Mouse (Mus musculus) heart, embryonic 13.5 days (tissue): ENCODE data around the gene Kctd19. TPM values are rescaled to one million over a fixed set of nuclear protein-coding genes. Genes with fewer than 3 reads are reported as not detected.

Experiments
- ATAC-seq: fragments of 200-750 bp; cut with Nextera tagmentation; 2 replicates; pipeline ENCODE4 v1.8.0; 2017; ENCODE audit warnings: moderate TSS enrichment; ENCODE audit not compliant: insufficient number of reproducible peaks, low FRiP score, low TSS enrichment; ENCODE audit errors: extremely low read depth
- H3K27ac ChIP-seq: fragments of 300-500 bp; sonication (generic); replicated peaks from 2 replicates; pipeline ENCODE4 v1.5.1; 2015; ENCODE audit warnings: moderate library complexity, mild to moderate bottlenecking, inconsistent platforms
- H3K27me3 ChIP-seq: fragments of 300-500 bp; sonication (generic); replicated peaks from 2 replicates; pipeline ENCODE4 v1.6.1; 2015; ENCODE audit warnings: mild to moderate bottlenecking, inconsistent platforms
- H3K36me3 ChIP-seq: fragments of 300-500 bp; sonication (generic); 2 replicates; pipeline ENCODE4 v1.6.1; 2015; ENCODE audit warnings: mild to moderate bottlenecking, inconsistent platforms
- H3K4me1 ChIP-seq: fragments of 300-500 bp; sonication (generic); 2 replicates; pipeline ENCODE4 v1.6.1; 2015; ENCODE audit warnings: inconsistent platforms
- H3K4me2 ChIP-seq: fragments of 300-500 bp; sonication (generic); 2 replicates; pipeline ENCODE4 v1.6.1; 2015; ENCODE audit warnings: inconsistent platforms, mild to moderate bottlenecking, moderate library complexity
- H3K4me3 ChIP-seq: fragments of 300-500 bp; sonication (generic); 2 replicates; pipeline ENCODE4 v1.5.1; 2015; ENCODE audit warnings: moderate library complexity, mild to moderate bottlenecking, inconsistent platforms
- H3K9ac ChIP-seq: fragments of 300-500 bp; sonication (generic); 2 replicates; pipeline ENCODE4 v1.6.1; 2015; ENCODE audit warnings: inconsistent platforms, mild to moderate bottlenecking, moderate library complexity
- H3K9me3 ChIP-seq: fragments of 300-500 bp; sonication (generic); 2 replicates; pipeline ENCODE4 v1.6.1; 2016; ENCODE audit warnings: inconsistent platforms
- WGBS: fragments of 180-500 bp; shearing (Covaris S2); methylation state at CpG from one replicate; pipeline ENCODE4 v1.1.7; 2015; ENCODE audit warnings: mixed read lengths; 5-methylcytosine and 5-hydroxymethylcytosine counted together
- polyA plus RNA-seq: library from polyadenylated mRNA; unstranded; fragments of >200 nt; fragmentation: Nextera tagmentation; extraction: Ambion mirVana; gene quantifications from 2 replicates; pipeline ENCODE4 v1.2.1, GENCODE M21; 2015

Gene Kctd19
- polyA plus RNA-seq, 1 experiment from 2014 or later: not detected

DNA sequence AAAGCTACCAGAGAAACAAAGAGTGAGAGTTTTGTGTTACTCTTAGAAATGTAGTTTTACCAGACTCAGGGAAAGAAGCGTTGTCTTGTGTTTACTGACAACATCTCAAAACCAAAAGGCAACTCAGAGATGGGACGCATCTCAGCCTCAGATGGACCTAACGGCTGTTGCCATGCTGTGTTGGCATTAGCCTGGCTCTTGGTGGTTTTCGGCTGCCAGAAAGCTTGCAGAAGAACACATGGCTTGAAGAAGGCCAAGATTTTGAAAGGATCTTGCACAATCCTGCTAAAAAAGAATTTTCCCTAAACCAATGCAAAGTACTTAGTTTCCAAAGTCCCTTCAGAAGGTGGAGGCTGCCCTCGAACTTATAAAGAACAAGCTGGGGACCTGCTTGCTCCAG, 29.4 kb upstream of the Kctd19 start:
- Histone ChIP-seq H3K27ac (no peak overlapping the region), H3K27me3 (peaks cover 13% of the 10 kb centered on the region), H3K4me2 (no peak overlapping the region), H3K9me3 (no peaks in the 10 kb centered on the region), H3K4me1 (peaks cover 12% of the 10 kb centered on the region), H3K36me3 (no peaks in the 10 kb centered on the region), H3K9ac (no peak overlapping the region), H3K4me3 (no peak overlapping the region)
- WGBS: 84% methylated on average over 5 of the region's 5 CpGs
- ATAC-seq: no peak

DNA sequence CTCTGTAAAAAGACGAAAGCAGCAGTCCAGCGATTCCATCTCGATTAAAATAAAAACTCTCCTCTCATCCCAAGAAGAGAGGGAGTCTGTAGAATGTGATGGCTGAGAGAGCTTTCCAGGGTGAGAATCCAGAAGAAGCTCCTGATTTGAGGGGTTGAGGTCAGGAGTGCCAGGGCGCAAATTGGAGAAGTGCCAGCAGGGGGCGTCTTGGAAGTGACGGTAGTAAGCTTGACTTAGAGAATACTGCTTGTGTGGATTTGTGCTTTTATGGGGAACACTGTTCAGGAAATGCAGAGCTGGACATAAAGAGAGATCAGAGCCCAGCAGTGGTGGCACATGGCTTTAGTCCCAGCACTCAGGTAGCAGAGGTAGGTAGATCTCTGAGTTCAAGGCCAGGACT, 28.1 kb upstream of the Kctd19 start:
- no peak overlapping the region for H3K4me2 ChIP-seq
- peaks cover 13% of the 10 kb centered on the region for H3K27me3 ChIP-seq
- H3K9me3 ChIP-seq: no peaks in the 10 kb centered on the region
- no peak overlapping the region for H3K9ac ChIP-seq
- peaks cover 20% of the 10 kb centered on the region for H3K4me1 ChIP-seq
- H3K27ac ChIP-seq: no peak overlapping the region
- ATAC-seq: no peak
- WGBS: 6% methylated on average over 6 of the region's 6 CpGs
- no peaks in the 10 kb centered on the region for H3K36me3 ChIP-seq
- H3K4me3 ChIP-seq: no peak overlapping the region

DNA sequence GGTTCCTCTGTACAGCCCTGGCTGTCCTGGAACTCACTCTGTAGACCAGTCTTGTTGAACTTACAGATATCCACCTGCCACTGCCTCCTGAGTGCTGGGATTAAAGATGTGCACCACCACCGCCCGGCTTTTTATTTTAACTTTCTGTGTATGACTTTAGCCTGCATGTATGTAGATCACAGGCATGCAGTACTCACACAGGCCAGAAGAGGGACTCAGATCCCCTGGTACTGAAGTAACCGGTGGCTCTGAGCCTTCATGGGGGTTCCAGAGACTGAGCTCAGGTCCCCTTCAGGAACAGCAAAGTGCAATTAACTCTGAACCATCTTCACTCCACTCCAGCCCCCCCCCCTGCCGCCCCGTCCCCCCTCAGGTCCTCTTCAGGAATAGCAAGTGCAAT, 25.6 kb upstream of the Kctd19 start:
- Histone ChIP-seq H3K4me2 (no peak overlapping the region), H3K27me3 (peaks cover 13% of the 10 kb centered on the region), H3K9ac (no peak overlapping the region), H3K36me3 (no peaks in the 10 kb centered on the region), H3K27ac (no peak overlapping the region), H3K9me3 (no peaks in the 10 kb centered on the region), H3K4me3 (no peak overlapping the region), H3K4me1 (peaks cover 10% of the 10 kb centered on the region)
- WGBS: 46% methylated on average over 5 of the region's 5 CpGs
- no peak for ATAC-seq

DNA sequence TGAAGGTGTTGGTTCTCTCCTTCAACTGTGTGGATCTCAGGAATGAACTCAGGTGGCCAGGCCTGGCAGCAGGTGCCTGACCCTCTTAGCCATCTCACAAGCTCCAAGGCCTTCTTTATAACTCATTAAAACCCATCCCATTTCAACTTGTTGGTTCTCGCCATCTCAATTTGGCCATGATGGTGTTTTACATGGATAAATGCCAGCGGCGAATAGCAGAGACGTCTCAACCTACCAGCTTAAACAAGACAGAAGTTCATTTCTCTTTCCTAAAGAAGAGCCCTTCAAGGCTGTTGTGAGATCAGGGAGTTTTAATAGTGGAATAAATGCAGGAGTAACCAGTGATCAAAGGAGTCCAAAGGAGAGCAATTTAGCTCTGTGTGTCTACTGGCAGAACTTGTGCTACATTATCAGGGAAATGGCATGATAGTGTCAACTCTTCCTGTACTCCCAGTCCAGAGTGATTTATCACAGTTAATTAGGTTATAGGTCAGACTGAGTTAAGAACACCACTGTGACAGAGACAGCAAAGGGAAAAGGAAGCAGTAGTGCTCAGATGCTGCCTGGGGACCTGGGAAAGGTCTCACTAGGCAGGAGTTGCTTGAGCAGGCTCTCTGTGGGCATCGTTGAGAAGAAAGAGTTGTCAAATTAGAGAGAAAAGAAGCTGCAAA, 23.9 kb upstream of the Kctd19 start:
- no peak overlapping the region; the same call in 1 of the 2 replicates for H3K27ac ChIP-seq
- 58% methylated on average over 5 of the region's 5 CpGs for WGBS
- H3K9ac ChIP-seq: no peak overlapping the region
- peaks cover 14% of the 10 kb centered on the region for H3K4me1 ChIP-seq
- no peaks in the 10 kb centered on the region for H3K9me3 ChIP-seq
- no peak for ATAC-seq
- H3K4me2 ChIP-seq: no peak overlapping the region
- H3K4me3 ChIP-seq: no peak overlapping the region
- H3K27me3 ChIP-seq: peaks cover 8% of the 10 kb centered on the region
- no peaks in the 10 kb centered on the region for H3K36me3 ChIP-seq

DNA sequence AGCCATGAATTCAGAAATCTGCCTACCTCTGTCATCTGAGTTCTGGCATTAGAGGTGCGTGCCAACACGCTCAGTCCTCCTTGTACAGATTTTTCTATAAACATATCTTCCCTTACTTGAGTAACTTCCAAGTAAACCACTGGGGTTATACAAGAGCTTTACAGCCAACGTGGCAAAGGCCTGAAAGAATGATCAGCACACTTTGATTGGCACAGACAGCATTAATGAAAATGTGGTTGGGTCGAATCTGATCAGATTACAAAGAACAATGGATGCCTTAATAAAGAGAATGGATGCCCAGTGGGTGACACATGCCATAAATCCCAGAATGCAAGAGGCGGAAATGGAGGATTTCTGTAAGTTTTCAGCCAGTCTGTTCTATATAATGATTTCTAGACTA, 22.9 kb upstream of the Kctd19 start:
- no peak overlapping the region for H3K27ac ChIP-seq
- 69% methylated on average over 5 of the region's 5 CpGs for WGBS
- H3K36me3 ChIP-seq: no peaks in the 10 kb centered on the region
- H3K9me3 ChIP-seq: no peaks in the 10 kb centered on the region
- H3K4me1 ChIP-seq: peaks cover 14% of the 10 kb centered on the region
- ATAC-seq: no peak
- no peak overlapping the region for H3K9ac ChIP-seq
- no peak overlapping the region for H3K4me3 ChIP-seq
- no peak overlapping the region for H3K4me2 ChIP-seq
- H3K27me3 ChIP-seq: peaks cover 4% of the 10 kb centered on the region; the same call in 1 of the 2 replicates

GRCm38 (mm10) chr8:105434136-105434535, 20.8 kb upstream of the Kctd19 start:
- H3K9ac ChIP-seq: no peak overlapping the region
- 69% methylated on average over 5 of the region's 5 CpGs for WGBS
- H3K36me3 ChIP-seq: no peaks in the 10 kb centered on the region
- H3K27me3 ChIP-seq: peaks cover 4% of the 10 kb centered on the region; the same call in 1 of the 2 replicates
- H3K9me3 ChIP-seq: no peaks in the 10 kb centered on the region
- no peak overlapping the region for H3K4me3 ChIP-seq
- peaks cover 14% of the 10 kb centered on the region for H3K4me1 ChIP-seq
- no peak overlapping the region for H3K4me2 ChIP-seq
- ATAC-seq: no peak
- H3K27ac ChIP-seq: no peak overlapping the region

- H3K36me3 ChIP-seq: no peaks in the 10 kb centered on the region
- WGBS: 50% methylated on average over 5 of the region's 5 CpGs
- ATAC-seq: no peak
- H3K4me1 ChIP-seq: peaks cover 14% of the 10 kb centered on the region
- no peaks in the 10 kb centered on the region for H3K9me3 ChIP-seq
- H3K4me2 ChIP-seq: no peak overlapping the region
- H3K9ac ChIP-seq: no peak overlapping the region; the same call in 1 of the 2 replicates
- no peak overlapping the region for H3K27ac ChIP-seq
- no peak overlapping the region for H3K4me3 ChIP-seq
- H3K27me3 ChIP-seq: peaks cover 4% of the 10 kb centered on the region; the same call in 1 of the 2 replicates
Observed at GRCm38 (mm10) chr8:105433511-105433910, 20.2 kb upstream of the Kctd19 start.

DNA sequence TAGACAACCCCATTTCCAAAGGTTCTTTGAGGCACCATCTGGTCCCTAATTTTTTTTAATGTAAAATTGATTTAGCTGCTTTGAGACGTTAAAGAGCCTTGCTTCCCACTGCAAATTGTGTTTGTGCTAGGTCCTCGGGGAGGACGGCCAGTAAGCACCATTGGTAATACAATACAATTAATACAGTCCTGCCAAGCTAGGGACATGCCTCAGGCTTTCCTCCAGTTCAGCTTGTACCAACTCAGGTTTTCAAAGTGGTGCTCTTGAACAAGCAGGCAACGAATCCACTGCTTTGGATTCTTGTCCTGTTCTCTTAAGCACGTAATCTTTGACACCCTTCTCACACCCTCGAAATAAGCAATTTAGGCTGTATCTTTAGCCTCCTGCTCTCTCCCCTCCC, 19.7 kb upstream of the Kctd19 start:
- Histone ChIP-seq H3K27me3 (peaks cover 4% of the 10 kb centered on the region; the same call in 1 of the 2 replicates), H3K4me3 (no peak overlapping the region), H3K36me3 (no peaks in the 10 kb centered on the region), H3K4me1 (peaks cover 14% of the 10 kb centered on the region), H3K27ac (no peak overlapping the region), H3K4me2 (no peak overlapping the region), H3K9me3 (no peaks in the 10 kb centered on the region), H3K9ac (no peak overlapping the region; the same call in 1 of the 2 replicates)
- no peak for ATAC-seq
- 62% methylated on average over 6 of the region's 6 CpGs for WGBS

DNA sequence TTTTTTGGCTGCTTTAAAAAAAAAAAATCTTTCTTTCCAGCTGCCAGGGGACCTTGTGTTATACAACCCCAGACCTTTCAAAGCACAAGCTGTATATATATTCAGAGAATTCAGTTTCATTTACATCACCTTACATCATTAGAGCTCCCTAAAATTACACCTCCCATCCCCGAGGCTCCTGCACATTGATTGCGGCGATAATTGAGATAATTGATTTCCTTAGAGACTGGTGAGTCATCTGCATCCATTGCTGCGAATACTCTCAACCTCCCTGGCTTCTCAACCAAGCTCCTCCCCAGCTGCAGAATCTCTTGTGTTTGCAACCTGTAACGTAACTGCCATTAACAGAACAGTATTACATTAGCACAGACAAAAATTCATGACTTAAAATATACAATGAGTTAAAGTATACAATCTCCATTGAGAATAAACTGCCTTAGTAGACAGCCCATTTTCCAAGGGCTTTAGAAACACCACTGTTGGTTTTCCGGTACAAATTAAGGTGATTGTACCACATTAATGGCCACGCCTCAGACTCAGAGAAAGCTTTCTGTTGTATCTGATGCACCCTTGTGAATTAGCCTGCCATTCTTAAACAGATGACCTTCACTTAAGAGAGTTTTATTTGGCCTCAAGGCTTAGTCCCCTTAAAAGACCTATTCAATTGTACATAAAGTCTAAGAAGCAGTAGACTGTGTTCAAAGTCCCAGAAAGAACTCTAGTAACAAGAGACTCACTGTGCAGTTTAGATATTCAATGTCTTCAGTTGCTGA, 18.6 kb upstream of the Kctd19 start:
- H3K4me1 ChIP-seq: peaks cover 5% of the 10 kb centered on the region
- no peaks in the 10 kb centered on the region for H3K36me3 ChIP-seq
- WGBS: 61% methylated on average over 7 of the region's 7 CpGs
- peaks cover 4% of the 10 kb centered on the region; the same call in 1 of the 2 replicates for H3K27me3 ChIP-seq
- H3K4me3 ChIP-seq: no peak overlapping the region
- no peak overlapping the region for H3K27ac ChIP-seq
- H3K9me3 ChIP-seq: no peaks in the 10 kb centered on the region
- H3K4me2 ChIP-seq: no peak overlapping the region
- ATAC-seq: no peak
- H3K9ac ChIP-seq: no peak overlapping the region

GRCm38 (mm10) chr8:105426878-105427277, 13.6 kb upstream of the Kctd19 start:
- no peak for ATAC-seq
- no peak overlapping the region for H3K27ac ChIP-seq

DNA sequence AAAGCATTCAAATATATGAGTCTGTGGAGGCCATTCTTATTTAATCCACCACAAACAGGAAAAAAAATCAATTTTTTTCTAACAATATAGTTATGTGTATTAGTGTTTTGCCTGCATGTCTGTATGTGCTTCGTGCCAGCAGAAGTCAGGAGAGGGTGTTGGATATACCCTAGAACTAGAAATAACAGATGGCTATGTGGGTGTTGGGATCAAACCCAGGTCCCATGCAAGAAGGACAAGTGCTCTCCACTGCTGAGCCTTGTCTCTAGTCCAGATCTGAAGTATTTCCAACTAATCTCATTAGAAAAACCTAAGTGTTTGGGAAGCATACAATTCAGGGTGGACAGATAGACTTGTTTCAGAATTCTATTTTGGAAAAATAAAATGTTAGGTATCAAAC, 8.7 kb upstream of the Kctd19 start:
- H3K4me3 ChIP-seq: no peak overlapping the region
- no peak overlapping the region for H3K27ac ChIP-seq
- no peaks in the 10 kb centered on the region for H3K36me3 ChIP-seq
- H3K9ac ChIP-seq: no peak overlapping the region
- H3K4me1 ChIP-seq: no peaks in the 10 kb centered on the region
- H3K4me2 ChIP-seq: no peak overlapping the region
- no peak for ATAC-seq
- 54% methylated on average over 1 of the region's 1 CpGs for WGBS
- peaks cover 1% of the 10 kb centered on the region; the same call in 1 of the 2 replicates for H3K9me3 ChIP-seq
- H3K27me3 ChIP-seq: peaks cover 7% of the 10 kb centered on the region

More at GRCm38 (mm10) chr8:105426878-105427277, 13.6 kb upstream of the Kctd19 start:
- Histone ChIP-seq H3K36me3 (no peaks in the 10 kb centered on the region), H3K4me3 (no peak overlapping the region), H3K4me1 (no peaks in the 10 kb centered on the region), H3K9ac (no peak overlapping the region), H3K9me3 (no peaks in the 10 kb centered on the region), H3K4me2 (no peak overlapping the region), H3K27me3 (peaks cover 3% of the 10 kb centered on the region; the same call in 1 of the 2 replicates)
- 57% methylated on average over 6 of the region's 6 CpGs for WGBS
